Comparison of ENCODE assay signal across 9 mouse cellular contexts in genomic region chr13:33894207-33894606, GRCm38 (mm10). TPM values are rescaled to one million over a fixed set of nuclear protein-coding genes. Genes with fewer than 3 reads are reported as not detected.
DNase-seq lines count a peak whose midpoint lies in the region; ATAC-seq and TF ChIP-seq lines count a peak whose summit lies in the region.
"Had no signal": no experiment of that assay in that cellular context is flagged by ENCODE, and none has a peak within 500 bp of the region (broad histone marks: within the 10 kb centered on the region; RNA-seq: fewer than 3 reads in every experiment).

No protein-coding gene starts in this region.

- H3K9ac ChIP-seq in kidney, embryonic 15.5 days, result no peak overlapping the region
- H3K9ac ChIP-seq: limb, embryonic 15.5 days had no signal

- 42% methylated on average over 2 of the region's 2 CpGs for WGBS in kidney, adult 2 months
- WGBS in kidney, embryonic 15.5 days, result 35% methylated on average over 2 of the region's 2 CpGs
- 49% methylated on average over 2 of the region's 2 CpGs for WGBS in limb, embryonic 10.5 days

- no peaks in the 10 kb centered on the region for H3K27me3 ChIP-seq in kidney, adult 2 months (replicated peaks; ENCODE audit: control insufficient read depth, insufficient read depth, low read length)
- no peaks in the 10 kb centered on the region for H3K27me3 ChIP-seq in kidney, embryonic 15.5 days
- no peaks in the 10 kb centered on the region for H3K27me3 ChIP-seq in Patski
- H3K27me3 ChIP-seq in limb, embryonic 10.5 days (ENCODE audit: low read depth, poor library complexity, severe bottlenecking), result no peaks in the 10 kb centered on the region
- H3K27me3 ChIP-seq: limb, embryonic 15.5 days had no signal

- intact Hi-C loops in gastrocnemius, postnatal 36 days (cut with DNase I), result no loop called here

- TF ChIP-seq POLR2A in kidney, adult 2 months (IDR thresholded peaks at IDR 0.05; ENCODE audit: low read depth, low read length), result no peak
- no peak for TF ChIP-seq POLR2A in cortical plate, adult 2 months (IDR thresholded peaks at IDR 0.05; ENCODE audit: extremely low read depth, insufficient read depth, low read length)

- ATAC-seq in kidney, embryonic 15.5 days (replicated peaks; ENCODE audit: low FRiP score), result no peak
- ATAC-seq in Patski, result no peak

- H3K4me3 ChIP-seq in kidney, adult 2 months (ENCODE audit: insufficient read depth, low read depth, low read length), result no peak overlapping the region
- no peak overlapping the region for H3K4me3 ChIP-seq in kidney, embryonic 15.5 days (replicated peaks)
- H3K4me3 ChIP-seq in cortical plate, adult 2 months (ENCODE audit: insufficient read depth, low read length), result no peak overlapping the region
- no peak overlapping the region for H3K4me3 ChIP-seq in limb, embryonic 10.5 days
- H3K4me3 ChIP-seq: limb, embryonic 15.5 days had no signal

- in situ Hi-C loops in Patski (cut with MboI; ENCODE audit: low pct_unique_long_range_greater_than_20kb), result no loop called here

- no peaks in the 10 kb centered on the region for H3K4me1 ChIP-seq in kidney, adult 2 months (ENCODE audit: control insufficient read depth, insufficient read depth, low read length)
- no peaks in the 10 kb centered on the region for H3K4me1 ChIP-seq in kidney, embryonic 15.5 days
- no peaks in the 10 kb centered on the region for H3K4me1 ChIP-seq in cortical plate, adult 2 months (ENCODE audit: control insufficient read depth, insufficient read depth, low read length)
- no peaks in the 10 kb centered on the region for H3K4me1 ChIP-seq in limb, embryonic 10.5 days
- H3K4me1 ChIP-seq: limb, embryonic 15.5 days had no signal

- no peaks in the 10 kb centered on the region for H3K36me3 ChIP-seq in kidney, adult 2 months (ENCODE audit: control insufficient read depth, insufficient read depth, low read length)
- H3K36me3 ChIP-seq in kidney, embryonic 15.5 days, result no peaks in the 10 kb centered on the region
- no peaks in the 10 kb centered on the region for H3K36me3 ChIP-seq in limb, embryonic 10.5 days
- H3K36me3 ChIP-seq: limb, embryonic 15.5 days had no signal

- peak; percentile 64 for TF ChIP-seq CTCF in kidney, adult 2 months (conservative IDR thresholded peaks at IDR 0.05; ENCODE audit: insufficient read depth, insufficient read length, low read depth, low read length)
- peak; percentile 80 for TF ChIP-seq CTCF in Patski (IDR thresholded peaks at IDR 0.05)
- TF ChIP-seq CTCF in cortical plate, adult 2 months (IDR thresholded peaks at IDR 0.05; ENCODE audit: extremely low read depth, insufficient read depth, low read length), result peak; percentile 69

- H3K27ac ChIP-seq in kidney, adult 2 months (ENCODE audit: insufficient read depth, low read depth, low read length), result no peak overlapping the region
- H3K27ac ChIP-seq in kidney, embryonic 15.5 days, result no peak overlapping the region
- H3K27ac ChIP-seq in cortical plate, adult 2 months (ENCODE audit: insufficient read depth, low read length), result no peak overlapping the region
- H3K27ac ChIP-seq in limb, embryonic 10.5 days, result no peak overlapping the region
- H3K27ac ChIP-seq: limb, embryonic 15.5 days had no signal

- CTCF ChIA-PET in Patski (lab: Charles Lee), result interaction anchor here (0.8 to 1.6 kb wide), 7 partner anchors 13 to 1042 kb away, joined by 3 to 4 read pairs (median 3); no protein-coding TSS in a partner anchor

- POLR2A ChIA-PET in Patski (lab: Charles Lee), result no interaction called here

- DNase-seq in kidney, adult 2 months, result peak; percentile 7
- peak; percentile 13 for DNase-seq in CD4-positive helper T cell, adult 2 months (ENCODE audit: low read depth, low spot score)
- DNase-seq in Patski (ENCODE audit: low read depth, low spot score), result no peak
- DNase-seq in limb, embryonic 10.5 days (ENCODE audit: low spot score), result peak; percentile 47
- peak; percentile 9 for DNase-seq in telencephalon, adult 2 months (ENCODE audit: low read depth, low spot score)
- no peak for DNase-seq in gastrocnemius, postnatal 36 days

- H3K4me2 ChIP-seq in kidney, embryonic 15.5 days, result no peak overlapping the region
- H3K4me2 ChIP-seq: limb, embryonic 15.5 days had no signal

- no peaks in the 10 kb centered on the region for H3K9me3 ChIP-seq in kidney, embryonic 15.5 days (replicated peaks)
- H3K9me3 ChIP-seq in limb, embryonic 10.5 days (replicated peaks), result no peaks in the 10 kb centered on the region
- H3K9me3 ChIP-seq: limb, embryonic 15.5 days had no signal

RNA-seq across cellular contexts. Expression of gene Serpinb6c, which starts 11.3 kb away (rescaled TPM):
- polyA plus RNA-seq in kidney, adult 2 months (2012; rRNA removed), result 0.11 TPM in 1 of 2 replicates, not detected in the other
- polyA plus RNA-seq in kidney, embryonic 15.5 days (2015; fragmentation: Nextera tagmentation; extraction: Ambion mirVana), result 0.19 and 0.32 TPM in 2 replicates
- polyA plus RNA-seq in Patski (2021), result 0.50 TPM
- 0.28 and 0.44 TPM in 2 replicates for polyA plus RNA-seq in cortical plate, adult 2 months (2012; rRNA removed)
- 0.61 and 0.80 TPM in 2 replicates for polyA plus RNA-seq in limb, embryonic 10.5 days (2016; fragmentation: Nextera tagmentation; extraction: Ambion mirVana)
- total RNA-seq in gastrocnemius, postnatal 36 days (2021), result not detected

RNA-seq across cellular contexts. Expression of gene Serpinb6e, which starts 51.0 kb away (rescaled TPM):
- polyA plus RNA-seq in kidney, adult 2 months (2012; rRNA removed), result not detected in 2 replicates
- polyA plus RNA-seq in kidney, embryonic 15.5 days (2015; fragmentation: Nextera tagmentation; extraction: Ambion mirVana), result not detected in 2 replicates
- polyA plus RNA-seq in Patski (2021), result not detected
- polyA plus RNA-seq in cortical plate, adult 2 months (2012; rRNA removed), result not detected in 2 replicates
- polyA plus RNA-seq in limb, embryonic 10.5 days (2016; fragmentation: Nextera tagmentation; extraction: Ambion mirVana), result not detected in 2 replicates
- total RNA-seq in gastrocnemius, postnatal 36 days (2021), result not detected
- polyA plus RNA-seq: limb, embryonic 15.5 days had no signal

Comparison
In these comparisons a context has a peak if more than half of its experiments do, and no peak if none do; other contexts are left out.
1. DNase-seq: peak in kidney, adult 2 months (single experiment), CD4-positive helper T cell, adult 2 months (single experiment), limb, embryonic 10.5 days (single experiment) and telencephalon, adult 2 months (single experiment); none in Patski (single experiment) and gastrocnemius, postnatal 36 days (0 of 2).
2. Peak in every context shown above with its lines, with median percentiles within 50 percentile points of each other: CTCF ChIP-seq.